ENCODE assay signal across 8 mouse cellular contexts in the genomic region with DNA sequence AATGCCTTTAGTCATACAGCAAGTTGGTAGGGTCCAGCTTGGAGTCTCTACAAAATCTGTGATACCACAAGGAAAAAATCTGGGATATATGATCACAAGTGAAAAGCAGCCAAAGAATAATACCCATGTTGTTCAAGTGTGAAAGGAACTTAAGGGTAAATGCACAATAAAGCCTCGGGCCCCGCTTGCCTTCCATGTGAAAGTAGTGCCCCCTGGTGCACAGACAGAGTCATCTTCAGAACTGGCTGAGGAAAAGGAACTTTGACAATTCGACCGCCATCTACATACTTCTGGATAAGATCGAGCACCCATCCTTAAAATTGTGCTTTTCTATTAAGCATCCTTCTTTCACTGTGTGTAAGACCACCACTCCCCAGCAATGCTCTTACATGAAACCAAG. TPM values are rescaled to one million over a fixed set of nuclear protein-coding genes. Genes with fewer than 3 reads are reported as not detected.
DNase-seq lines count a peak whose midpoint lies in the region; ATAC-seq and TF ChIP-seq lines count a peak whose summit lies in the region.

No protein-coding gene starts in this region.

- no peaks in the 10 kb centered on the region for H3K36me3 ChIP-seq in neural tube, embryonic 14.5 days (ENCODE audit: control insufficient read depth, insufficient read depth, low read length)
- H3K36me3 ChIP-seq in neural tube, embryonic 15.5 days: no peaks in the 10 kb centered on the region
- no peaks in the 10 kb centered on the region for H3K36me3 ChIP-seq in lung, embryonic 14.5 days (ENCODE audit: insufficient read depth)

- H3K9me3 ChIP-seq in neural tube, embryonic 14.5 days (ENCODE audit: control insufficient read depth, low read length): no peaks in the 10 kb centered on the region
- no peaks in the 10 kb centered on the region for H3K9me3 ChIP-seq in neural tube, embryonic 15.5 days (replicated peaks)
- H3K9me3 ChIP-seq in lung, embryonic 14.5 days (ENCODE audit: low read depth, low read length): no peaks in the 10 kb centered on the region

- peak; percentile 36 to 43 for DNase-seq in cerebellum, adult 18-20 months
- peak; percentile 75 for DNase-seq in brain, adult 2 months (ENCODE audit: low read depth, low spot score)
- peak; percentile 37 to 43 for DNase-seq in heart, postnatal 36 days
- peak; percentile 84 for DNase-seq in lung, embryonic 14.5 days
- DNase-seq in thymus, postnatal 25 days: peak; percentile 46

- H3K4me3 ChIP-seq in neural tube, embryonic 14.5 days (ENCODE audit: low read depth, low read length): no peak overlapping the region
- no peak overlapping the region for H3K4me3 ChIP-seq in neural tube, embryonic 15.5 days (replicated peaks)
- H3K4me3 ChIP-seq in lung, embryonic 14.5 days (ENCODE audit: low read depth, low read length): no peak overlapping the region

- no peak overlapping the region for H3K4me2 ChIP-seq in neural tube, embryonic 14.5 days (ENCODE audit: low read depth, low read length)
- no peak overlapping the region for H3K4me2 ChIP-seq in neural tube, embryonic 15.5 days
- no peak overlapping the region for H3K4me2 ChIP-seq in lung, embryonic 14.5 days

- ATAC-seq in cerebellum, adult (ENCODE audit: insufficient number of reproducible peaks, low FRiP score, low TSS enrichment): no peak
- peak; percentile 54; the same call in 1 of the 2 replicates for ATAC-seq in neural tube, embryonic 14.5 days (ENCODE audit: low read depth)
- ATAC-seq in neural tube, embryonic 15.5 days (ENCODE audit: low FRiP score): no peak
- ATAC-seq in lung, embryonic 14.5 days (ENCODE audit: insufficient read depth): no peak

- peak; percentile 78 for TF ChIP-seq CTCF in lung, embryonic 14.5 days (IDR thresholded peaks at IDR 0.05; ENCODE audit: low read depth)

- intact Hi-C loops in heart, postnatal 36 days (cut with DNase I): loop anchor here (1.0 to 5.0 kb wide), 3 partner anchors 51 to 354 kb away; no protein-coding TSS in a partner anchor

- H3K9ac ChIP-seq in neural tube, embryonic 14.5 days (replicated peaks; ENCODE audit: low read depth, low read length): no peak overlapping the region
- no peak overlapping the region for H3K9ac ChIP-seq in neural tube, embryonic 15.5 days (replicated peaks)
- no peak overlapping the region for H3K9ac ChIP-seq in lung, embryonic 14.5 days

- 51% methylated on average over 5 of the region's 5 CpGs for WGBS in neural tube, embryonic 14.5 days
- 56% methylated on average over 5 of the region's 5 CpGs for WGBS in neural tube, embryonic 15.5 days
- WGBS in lung, embryonic 14.5 days: 41% methylated on average over 5 of the region's 5 CpGs

- H3K27me3 ChIP-seq in neural tube, embryonic 14.5 days (ENCODE audit: control insufficient read depth, insufficient read depth, low read length): no peaks in the 10 kb centered on the region
- no peaks in the 10 kb centered on the region for H3K27me3 ChIP-seq in neural tube, embryonic 15.5 days (replicated peaks)
- no peaks in the 10 kb centered on the region for H3K27me3 ChIP-seq in lung, embryonic 14.5 days (ENCODE audit: insufficient read depth, low read length)

- H3K4me1 ChIP-seq in neural tube, embryonic 14.5 days (ENCODE audit: control insufficient read depth, insufficient read depth, low read length): peaks cover 3% of the 10 kb centered on the region; the same call in 1 of the 2 replicates
- peaks cover 5% of the 10 kb centered on the region for H3K4me1 ChIP-seq in neural tube, embryonic 15.5 days
- peaks cover 17% of the 10 kb centered on the region for H3K4me1 ChIP-seq in lung, embryonic 14.5 days (ENCODE audit: insufficient read depth)

- no peak overlapping the region for H3K27ac ChIP-seq in neural tube, embryonic 14.5 days (ENCODE audit: low read depth, low read length)
- no peak overlapping the region for H3K27ac ChIP-seq in neural tube, embryonic 15.5 days (replicated peaks)
- H3K27ac ChIP-seq in lung, embryonic 14.5 days (ENCODE audit: low read depth): no peak overlapping the region

RNA-seq across cellular contexts. Expression of a gene that starts 11.6 kb away (rescaled TPM):
- 0.24 and 0.28 TPM in 2 replicates for polyA plus RNA-seq in neural tube, embryonic 14.5 days (2014; fragmentation: Nextera tagmentation; extraction: Ambion mirVana)
- 0.45 and 7.7 TPM in 2 replicates for polyA plus RNA-seq in neural tube, embryonic 15.5 days (2015; fragmentation: Nextera tagmentation; extraction: Ambion mirVana)
- total RNA-seq in heart, postnatal 36 days (2021): under 1 TPM; 0.22 to 0.28 TPM
- 3.2 and 4.0 TPM in 2 replicates for polyA plus RNA-seq in lung, embryonic 14.5 days (2014; fragmentation: Nextera tagmentation; extraction: Ambion mirVana)
